Mouse (Mus musculus) T-helper 17 cell (primary cell): ENCODE measurements around the gene Capn13.

Experiments
- in situ Hi-C, 2 experiments: fragments of 300-600 bp; cut with MboI, MseI; formaldehyde crosslinking; loops; 1 replicate in 1 of 2; 2 replicates in 1 of 2; pipeline ENCODE4 v1.15.1; 2025; ENCODE audit warnings: high pct_unique_total_duplicates in 2 of 2

The Capn13 gene

DNA sequence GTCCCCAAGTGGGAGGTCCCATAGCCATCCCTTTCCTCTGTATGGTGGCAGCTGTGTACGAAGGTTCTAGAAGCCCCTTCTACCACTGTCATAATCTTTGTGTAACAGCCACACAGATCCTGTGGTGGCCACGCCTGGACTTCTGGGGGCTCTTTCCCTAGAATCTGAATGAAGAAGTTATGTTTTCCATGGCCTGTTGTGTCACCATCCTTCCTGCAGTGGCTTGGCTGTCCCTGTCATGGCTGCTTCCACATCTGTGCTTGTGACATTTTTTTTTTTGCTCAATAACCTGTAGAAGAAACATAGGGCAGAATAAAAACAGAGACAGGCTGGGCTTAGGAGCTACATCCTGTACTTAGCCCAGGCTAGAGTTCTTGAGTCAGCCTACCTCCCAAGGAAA is at the start of gene Capn13:
Capn13 (minus strand) TSS at position 5 of the 400 bp plus-strand sequence.
- in situ Hi-C loops = no loop called here

DNA sequence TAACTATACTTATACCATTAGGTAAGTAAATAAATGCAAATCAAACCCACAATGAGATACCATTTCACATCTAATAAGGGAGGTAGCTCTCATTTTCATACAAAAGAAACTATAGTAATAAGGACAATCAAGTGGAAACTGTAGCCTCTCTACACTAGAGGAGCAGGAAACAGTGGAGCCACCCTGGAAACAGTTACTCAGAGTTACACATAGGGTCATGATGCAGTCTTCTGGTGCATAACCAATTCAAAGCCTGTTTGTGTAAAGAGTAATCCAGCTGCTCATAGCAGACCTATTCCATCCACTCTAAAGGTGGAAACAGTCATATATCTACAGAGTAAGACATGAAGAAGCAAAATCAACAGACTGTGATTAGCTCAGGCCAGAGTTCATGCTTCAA is 48.4 kb upstream of the Capn13 start:
- in situ Hi-C loops = no loop called here

DNA sequence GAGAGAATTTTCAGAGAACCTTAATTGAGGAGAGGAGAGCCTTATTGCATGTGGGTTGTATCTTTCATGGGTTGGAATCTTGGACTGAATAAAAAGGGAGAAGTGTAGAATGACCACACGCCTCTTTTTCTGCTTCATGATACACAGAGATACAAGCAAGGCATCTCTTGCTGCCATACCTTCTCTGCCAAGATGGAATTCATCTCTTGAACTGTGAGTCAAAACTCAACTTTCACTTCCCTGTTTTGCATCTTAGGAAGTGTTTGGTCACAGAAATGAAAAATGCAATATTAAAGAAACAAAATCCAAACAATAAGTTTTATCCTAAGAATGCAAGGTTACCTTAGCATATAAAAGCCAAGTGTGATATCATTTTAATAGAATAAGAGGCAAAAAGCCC is 40.1 kb upstream of the Capn13 start:
- in situ Hi-C loops = no loop called here

DNA sequence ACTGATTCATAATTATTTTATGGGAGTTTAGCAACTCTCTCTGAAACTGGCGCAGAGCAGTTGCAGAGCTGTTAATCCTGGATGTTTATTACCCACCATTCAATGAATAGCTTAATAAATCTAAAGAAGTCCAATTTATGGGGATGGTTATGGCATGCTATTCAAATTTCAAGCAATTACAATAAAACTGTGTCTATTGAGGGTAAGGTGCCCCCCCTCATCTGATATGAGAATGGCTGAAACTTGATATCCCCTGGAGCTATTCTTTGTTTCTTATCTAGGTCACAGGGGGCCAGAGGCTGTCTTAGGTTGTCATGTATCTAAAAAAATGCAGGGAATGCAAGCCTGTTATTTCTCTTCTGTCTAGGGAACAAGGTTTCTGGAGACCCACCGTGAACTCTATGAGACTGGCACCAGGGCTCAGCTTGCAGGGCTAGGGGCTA is 31.9 kb upstream of the Capn13 start:
- in situ Hi-C loops = no loop called here

DNA sequence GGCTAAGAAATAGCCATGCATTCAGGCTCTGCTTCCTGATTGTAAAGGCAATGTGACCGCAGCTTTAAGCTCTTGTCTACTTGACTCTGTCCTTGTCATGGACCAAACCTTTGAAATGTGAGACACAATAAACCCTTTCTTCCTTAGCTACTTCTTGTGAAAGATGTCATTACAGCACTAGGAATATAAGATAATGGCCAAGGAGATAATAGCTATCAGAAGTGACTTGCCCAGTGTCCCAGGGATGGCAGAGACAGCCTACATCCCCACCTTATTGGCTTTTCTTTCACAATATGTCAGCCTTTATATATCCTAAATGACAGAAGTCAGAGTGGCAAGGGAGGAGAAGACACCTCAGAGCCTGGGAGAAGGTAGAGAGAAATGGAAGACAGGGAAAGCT is 31.4 kb upstream of the Capn13 start:
- in situ Hi-C loops = no loop called here

DNA sequence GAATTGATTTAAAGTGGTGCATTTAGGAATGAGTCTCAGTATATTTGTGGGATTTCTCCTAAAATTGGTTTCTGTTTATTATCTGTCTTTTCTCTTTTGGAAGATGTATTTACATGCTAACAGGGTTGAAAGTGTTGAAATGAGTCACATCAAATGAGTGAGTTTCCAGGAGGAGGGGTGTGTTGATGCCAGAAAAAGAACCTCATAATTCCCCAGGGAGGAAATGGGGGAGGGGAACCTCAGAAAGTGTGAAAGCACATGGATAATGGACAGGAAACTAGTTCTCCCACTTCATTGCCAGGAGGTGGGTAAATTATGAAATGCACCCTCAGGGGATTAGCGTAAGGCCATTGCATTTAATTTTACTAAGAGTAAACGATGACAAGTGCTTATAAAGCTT is 16.7 kb upstream of the Capn13 start:
- in situ Hi-C loops = no loop called here

DNA sequence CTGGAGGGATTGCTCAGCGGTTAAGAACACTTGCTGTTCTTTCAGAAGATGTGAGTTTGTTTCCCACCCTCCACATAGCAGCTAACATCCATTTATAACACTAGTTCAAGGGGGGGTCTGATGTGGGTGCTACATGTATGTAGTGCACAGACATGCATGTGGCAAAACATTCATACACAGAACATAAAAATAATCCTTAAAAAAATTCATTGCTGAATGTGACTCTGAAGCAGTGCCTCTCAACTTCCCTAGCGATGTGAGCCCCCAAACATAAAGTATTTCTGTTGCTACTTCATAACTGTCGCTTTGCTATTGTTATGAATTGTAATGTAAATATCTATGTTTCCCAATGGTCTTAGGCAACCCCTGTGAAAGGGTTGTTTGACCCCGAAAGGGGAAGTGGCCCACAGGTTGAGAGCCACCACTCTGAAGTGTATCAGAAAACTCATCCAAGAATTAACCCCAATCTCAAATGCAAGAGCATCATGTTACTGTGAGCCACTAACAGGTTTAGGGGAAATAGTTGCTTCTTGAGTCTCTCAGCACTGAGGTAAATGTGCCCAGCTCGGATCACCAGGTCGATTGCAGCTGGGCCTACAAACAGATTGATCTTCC is 15.6 kb upstream of the Capn13 start:
- in situ Hi-C loops = no loop called here

DNA sequence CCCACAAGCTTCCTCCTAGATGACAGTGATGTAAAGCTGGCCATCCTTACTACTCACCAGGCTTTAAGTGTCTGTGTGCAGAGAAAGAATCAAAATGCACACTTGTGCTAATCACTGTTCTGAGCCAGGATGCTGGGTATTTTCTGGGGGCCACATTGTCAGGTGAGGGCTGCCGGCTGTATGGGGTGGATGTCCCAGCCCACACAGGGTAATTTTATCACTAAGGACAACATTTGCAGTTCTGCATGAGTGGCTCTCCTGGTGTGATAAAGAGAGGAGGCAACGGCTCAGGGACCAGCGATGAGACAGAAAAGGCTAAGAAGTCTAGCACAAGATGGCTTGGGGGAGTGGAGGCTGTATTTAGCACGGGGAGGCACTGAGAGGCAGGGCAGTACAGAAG is 11.2 kb upstream of the Capn13 start:
- in situ Hi-C loops = no loop called here

DNA sequence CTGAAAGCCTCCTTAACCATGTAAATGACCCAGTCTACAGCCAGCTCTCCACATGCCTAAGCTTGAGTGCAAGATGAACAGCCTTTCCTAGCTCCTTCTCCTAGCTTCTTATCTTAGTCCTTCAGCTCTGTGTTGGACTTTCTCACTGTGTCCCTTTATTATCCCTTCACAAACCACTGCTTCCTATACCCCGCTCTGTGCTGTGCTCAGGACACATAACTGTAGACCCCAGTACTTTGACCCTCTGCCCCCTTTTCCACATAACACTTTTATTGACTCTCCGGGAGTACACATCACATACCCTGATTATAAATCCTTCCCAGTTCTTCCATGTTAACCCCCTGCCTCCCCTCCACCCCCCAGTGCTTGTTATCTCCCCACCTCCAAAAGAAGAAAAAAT is 606 bp upstream of the Capn13 start:
- in situ Hi-C loops = no loop called here

DNA sequence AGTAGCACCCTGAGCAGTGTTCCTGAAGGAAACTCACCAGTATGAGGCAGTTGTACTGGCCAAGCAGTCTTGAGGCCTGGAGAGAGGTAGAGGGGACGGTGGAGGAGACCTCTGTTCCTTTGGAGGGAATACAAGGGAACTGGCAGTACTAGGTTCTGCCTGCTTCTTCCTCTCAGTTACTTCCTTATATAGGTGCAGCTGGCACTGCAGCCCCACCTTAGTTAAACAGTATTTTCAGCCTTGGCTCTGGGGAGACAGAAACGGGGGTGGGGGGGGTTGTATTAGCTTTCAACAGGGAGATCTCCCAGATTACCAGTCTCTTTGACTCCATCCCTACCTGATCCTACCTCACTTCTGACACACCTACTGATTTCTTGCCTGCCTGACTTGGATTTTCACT is 1.5 kb downstream of the Capn13 start:
- in situ Hi-C loops = no loop called here

DNA sequence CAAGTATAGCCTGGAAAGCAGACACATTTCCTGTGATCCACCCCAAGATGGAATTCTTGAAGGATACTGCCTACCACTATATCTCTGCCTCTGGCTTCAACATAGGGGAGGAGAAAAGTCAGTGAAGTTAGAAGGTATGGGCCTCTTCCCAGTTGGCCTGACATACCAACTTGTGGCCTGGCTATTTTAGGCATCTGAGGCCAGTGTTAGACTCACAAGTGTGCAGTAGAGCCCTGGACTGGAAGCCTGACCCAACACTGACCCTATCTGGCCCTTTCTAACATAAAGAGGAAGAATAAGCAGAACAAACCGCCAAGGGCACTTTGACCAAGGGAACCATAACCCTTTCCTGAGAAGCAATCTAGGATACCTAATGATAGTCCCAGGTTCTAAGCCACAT is 7.3 kb downstream of the Capn13 start:
- in situ Hi-C loops = loop anchor here in 1 of 2 experiments (5.0 kb wide), 1 partner anchor 86 kb away; no protein-coding TSS in a partner anchor

DNA sequence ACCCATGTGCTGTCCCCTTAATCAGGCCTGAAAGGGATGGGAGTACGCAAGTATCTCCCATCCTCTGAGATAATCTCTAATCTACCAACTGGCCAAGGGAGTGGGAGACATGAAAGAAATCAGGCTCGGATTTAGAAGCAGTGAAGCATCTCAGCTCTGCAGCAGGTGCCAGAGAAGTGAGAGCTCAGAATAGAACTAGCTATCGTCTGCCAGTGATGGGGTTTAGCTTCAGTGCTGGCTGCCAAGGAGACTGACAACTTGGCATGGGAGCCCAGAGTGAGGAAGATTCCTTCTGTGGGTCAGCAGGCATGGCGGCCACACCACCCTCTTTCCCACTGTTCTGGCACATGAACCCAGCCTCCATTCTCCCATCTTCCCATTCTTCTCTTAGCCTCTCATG is 8.9 kb downstream of the Capn13 start:
- in situ Hi-C loops = loop anchor here in 1 of 2 experiments (5.0 kb wide), 1 partner anchor 84 kb away; no protein-coding TSS in a partner anchor

DNA sequence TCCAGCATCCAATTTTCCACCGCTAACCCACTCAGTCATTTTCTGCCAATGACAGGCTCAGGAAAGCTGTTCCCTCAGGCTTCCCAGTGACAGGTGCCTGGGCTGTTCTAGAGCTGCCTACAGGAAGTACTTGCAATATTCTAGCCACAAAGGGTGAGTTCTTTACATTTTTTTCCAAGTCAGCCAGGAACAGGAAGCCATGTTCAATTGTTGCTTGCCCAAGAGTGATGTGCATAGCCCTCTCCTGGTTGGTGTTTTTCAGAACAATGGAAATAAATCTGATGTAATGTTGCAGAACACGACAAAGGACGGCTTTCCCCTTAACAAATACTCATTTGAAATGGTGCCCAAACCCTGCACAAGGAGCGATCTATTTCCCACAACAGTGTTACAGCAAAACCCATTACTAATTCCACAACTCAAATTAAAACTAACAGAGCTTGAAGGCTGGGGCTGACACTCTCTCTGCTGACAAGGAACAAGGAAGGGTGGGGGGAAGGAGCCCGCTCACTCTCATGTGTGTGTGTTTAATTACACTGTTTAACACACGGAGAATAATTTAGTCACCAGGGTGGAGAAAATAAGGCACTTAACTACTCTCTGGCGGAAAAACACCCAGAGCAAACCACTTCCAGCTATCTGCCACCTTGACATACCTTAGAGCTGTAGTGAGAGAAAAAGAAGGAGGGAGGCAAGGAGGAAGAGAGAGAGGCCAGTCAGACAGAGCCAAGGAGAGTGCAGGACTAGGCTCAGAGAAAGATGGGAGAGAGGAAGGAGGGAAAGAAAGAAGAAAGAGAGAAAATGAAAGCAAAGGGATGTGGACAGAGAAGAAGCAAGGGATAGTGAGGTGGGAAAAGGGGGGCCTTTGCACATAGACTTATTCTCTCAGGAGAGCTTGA is 10.2 kb downstream of the Capn13 start:
- in situ Hi-C loops = loop anchor here in 1 of 2 experiments (5.0 kb wide), 1 partner anchor 83 kb away; no protein-coding TSS in a partner anchor

DNA sequence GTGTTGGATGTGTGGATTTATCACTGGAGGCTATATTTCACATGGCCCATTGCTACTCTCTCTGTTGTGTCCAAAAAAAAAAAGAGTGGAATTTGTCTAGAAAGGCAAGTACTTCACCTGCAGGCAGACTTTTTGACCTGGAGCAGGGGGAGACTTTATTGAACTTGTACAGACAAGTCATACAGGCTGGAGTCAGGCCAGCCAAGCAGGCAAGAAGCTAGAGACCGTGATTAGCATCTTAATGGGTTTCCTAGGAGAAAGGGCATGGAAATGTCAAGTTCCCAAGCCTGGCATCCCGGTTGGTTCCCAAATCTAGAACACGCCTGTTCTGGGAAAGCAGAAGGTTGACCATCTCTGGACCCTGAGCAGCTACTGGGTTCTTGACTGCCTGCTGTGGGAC is 11.3 kb downstream of the Capn13 start:
- in situ Hi-C loops = no loop called here

DNA sequence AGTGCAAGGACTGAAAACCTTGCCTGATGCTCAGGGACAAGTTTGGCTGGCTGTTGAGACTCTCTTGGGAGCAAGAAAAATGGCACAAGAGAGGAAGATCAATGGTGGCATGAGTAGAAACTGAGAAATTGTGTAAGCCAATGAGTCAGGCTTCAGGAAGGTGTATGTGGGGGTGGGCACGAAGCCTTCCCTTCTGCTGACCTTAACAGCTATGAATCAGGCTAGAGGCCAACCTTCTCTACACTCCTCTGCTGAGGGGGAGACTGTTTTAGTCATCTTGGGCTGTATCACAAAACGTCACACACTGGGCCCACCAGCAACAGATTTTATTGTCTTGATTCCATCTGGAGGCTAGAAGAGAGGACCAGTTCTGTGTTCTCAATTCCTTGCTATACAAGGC is 14.1 kb downstream of the Capn13 start:
- in situ Hi-C loops = no loop called here

DNA sequence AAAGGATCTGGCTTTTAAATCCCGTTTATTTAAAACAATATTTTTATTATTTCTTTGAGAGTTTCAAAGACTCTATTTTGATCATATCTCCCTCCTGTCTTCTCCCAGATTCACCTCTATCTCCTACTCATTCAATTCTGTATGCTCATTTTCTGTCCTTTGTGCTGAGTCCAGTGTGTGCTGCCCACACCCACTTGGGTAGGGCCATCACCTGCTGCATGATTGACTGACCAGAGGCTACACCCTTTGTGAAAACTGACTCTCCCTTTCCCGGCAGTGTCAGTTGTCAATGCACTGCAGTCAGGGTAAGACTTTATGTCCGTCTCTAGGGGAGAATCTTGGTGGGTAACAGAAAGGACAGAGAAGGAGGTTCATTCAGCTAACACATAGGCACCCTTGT is 14.7 kb downstream of the Capn13 start:
- in situ Hi-C loops = no loop called here

DNA sequence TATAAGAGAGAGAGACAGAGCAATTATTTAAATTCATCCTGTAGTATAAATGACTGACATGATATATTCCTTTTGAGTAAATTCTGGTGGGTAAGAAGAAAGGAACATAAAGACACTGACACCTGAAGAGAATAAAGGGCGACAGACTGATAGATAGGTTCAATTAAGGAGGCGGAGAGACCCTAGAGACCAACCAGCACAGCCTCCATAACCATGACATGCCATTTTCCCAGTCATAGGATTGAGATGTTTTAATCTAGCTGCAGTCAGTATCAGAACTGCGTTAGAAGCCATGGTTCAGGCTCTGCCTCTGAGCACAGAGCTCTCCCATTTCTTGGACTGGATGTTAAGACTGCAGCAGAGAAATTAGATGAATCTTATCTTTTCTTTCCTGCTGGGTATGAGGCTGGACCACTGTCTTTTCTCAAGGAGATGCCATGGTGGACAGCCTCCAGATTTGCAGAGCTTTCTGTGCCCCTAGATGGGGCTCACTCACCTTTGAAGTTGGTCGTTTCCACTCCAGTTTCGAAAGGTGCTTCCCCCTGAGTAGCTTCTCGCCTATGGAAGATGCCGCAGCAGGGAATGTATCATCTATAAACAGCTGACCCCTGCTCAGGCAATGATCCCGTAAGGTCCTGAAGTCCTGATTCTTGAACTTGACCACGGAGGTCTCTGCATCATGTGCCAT is 18.2 kb downstream of the Capn13 start:
- in situ Hi-C loops = no loop called here

DNA sequence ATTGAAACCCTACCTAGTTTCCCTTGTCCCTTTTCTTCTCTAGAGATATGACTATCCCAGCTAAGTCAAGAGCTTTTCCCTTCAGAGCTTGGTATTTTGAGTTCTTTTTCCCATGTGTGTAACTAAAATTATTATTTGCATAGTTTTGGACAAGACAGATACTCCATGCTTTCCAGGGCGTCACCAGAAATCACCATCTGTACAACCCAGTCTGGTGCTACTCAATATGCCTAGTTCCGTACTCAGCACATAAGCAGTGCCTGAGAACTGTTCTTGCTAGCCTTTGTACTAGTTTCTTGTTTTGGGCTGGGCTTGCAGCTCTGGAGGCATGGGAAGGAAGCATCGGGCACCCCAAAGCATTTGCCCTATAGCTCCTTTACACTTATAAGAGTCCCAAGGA is 19.0 kb downstream of the Capn13 start:
- in situ Hi-C loops = no loop called here

DNA sequence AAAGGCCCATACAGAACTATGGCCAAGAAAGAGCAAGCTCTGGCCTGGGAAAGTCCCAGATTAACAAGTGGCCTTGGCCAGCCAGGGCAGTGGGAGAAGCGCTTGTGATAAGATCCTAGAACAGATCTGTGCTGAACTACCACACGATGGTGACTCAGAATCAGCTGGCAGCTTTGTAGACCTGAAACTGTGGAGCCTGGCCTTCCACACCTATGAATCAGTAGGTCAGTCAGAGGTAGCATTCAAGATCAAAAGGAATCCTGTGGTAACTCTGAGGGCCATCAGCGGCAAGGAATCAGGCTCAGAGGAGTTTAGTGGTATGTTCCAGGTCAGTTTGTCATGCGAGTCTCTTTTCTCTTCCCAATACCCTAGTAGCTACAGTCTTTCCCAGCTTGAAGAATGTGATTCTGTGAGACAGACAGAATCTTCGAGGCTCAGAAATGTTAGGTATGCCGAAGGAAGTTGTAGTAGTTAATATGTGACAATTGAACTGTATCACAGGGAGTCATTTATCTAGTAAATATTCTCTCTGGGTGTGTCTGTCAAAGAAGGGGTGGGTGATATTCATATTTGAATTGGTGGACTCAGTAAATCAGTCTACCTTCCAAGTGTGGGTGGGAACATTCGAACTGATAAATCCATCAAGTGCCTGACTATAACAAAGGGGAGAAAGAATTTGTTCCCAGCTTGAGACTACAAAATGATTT is 22.7 kb downstream of the Capn13 start:
- in situ Hi-C loops = no loop called here

DNA sequence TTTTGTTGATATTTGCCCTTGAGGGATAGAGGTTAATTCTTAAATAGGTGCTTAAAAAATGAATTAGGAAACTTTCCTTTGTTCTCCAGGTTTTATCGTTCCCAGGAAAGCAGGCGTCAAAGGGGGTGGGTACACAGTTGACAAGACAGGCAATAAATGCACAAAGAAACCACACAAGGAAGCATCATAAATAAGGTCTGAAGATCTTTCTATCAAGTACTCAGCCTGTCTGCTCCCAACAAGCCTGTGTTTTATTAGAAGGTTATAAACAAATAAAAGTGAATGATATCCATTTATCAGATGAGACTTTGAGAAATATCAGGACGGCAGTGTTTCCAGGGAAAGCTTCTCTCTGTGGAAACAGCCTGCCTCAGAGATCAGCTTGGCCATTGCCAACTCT is 33.3 kb downstream of the Capn13 start:
- in situ Hi-C loops = no loop called here

DNA sequence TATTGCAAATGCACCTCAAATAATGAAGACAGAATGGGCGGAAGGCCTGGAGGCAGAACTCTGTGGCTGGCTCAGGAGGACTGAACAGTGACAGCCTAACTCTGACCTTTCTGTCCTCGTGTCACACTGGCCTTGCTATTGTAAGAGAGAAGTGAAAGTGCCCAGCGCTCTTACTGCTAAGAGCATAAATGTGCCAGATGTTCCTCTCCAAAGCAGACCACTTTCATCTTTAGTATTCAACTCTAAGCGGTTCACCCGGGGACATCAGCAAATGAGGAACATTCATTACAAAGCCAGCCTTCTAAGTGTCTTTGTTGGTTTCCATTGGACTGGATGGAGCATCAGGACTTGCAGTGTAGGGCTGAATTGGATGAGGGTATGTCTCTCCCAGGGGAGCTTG is 39.6 kb downstream of the Capn13 start:
- in situ Hi-C loops = no loop called here
